Mouse (Mus musculus): ENCODE data around the gene Tmem269.

Gene Tmem269

DNA sequence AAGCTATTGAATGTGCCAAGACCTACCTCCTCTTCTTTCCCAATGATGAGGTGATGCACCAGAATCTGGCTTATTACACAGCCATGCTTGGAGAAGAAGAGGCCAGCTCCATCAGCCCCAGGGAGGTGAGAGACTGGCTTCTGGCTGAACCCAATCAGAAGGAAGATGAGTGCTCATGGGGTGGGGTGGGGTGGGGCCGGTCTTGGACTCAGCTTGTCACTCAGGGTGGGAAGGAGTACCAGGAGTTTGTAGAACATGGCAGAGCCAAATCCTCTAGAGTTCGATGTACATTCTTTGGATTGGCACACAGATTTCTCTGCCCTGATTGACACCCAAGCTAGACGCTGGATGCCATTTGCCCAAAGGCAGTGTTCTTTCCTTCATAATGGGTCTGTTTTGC, 20.6 kb upstream of the Tmem269 start:
- DNase-seq (ENCODE audit: low spot score), result no peak

DNA sequence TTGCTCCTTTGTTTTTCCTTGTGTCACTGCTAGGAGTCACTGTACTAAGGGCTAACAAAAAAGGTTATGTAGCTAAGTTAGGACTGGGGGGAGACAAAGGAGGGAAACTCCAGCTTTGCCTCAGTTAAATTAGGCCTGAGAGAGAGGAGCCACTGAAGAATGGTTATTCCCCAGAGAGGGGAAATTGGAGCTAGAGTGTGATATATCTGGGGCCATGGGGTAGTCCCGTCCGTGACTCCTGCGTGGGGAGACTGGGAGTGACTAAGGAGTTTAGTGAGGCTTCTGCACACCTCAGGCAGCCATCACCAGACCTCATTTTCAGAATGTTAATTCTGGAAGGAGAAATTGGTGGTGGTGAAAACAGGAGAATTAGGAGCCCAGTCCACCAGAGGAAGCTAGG, 16.3 kb upstream of the Tmem269 start:
- no peak for DNase-seq (ENCODE audit: low spot score)

DNA sequence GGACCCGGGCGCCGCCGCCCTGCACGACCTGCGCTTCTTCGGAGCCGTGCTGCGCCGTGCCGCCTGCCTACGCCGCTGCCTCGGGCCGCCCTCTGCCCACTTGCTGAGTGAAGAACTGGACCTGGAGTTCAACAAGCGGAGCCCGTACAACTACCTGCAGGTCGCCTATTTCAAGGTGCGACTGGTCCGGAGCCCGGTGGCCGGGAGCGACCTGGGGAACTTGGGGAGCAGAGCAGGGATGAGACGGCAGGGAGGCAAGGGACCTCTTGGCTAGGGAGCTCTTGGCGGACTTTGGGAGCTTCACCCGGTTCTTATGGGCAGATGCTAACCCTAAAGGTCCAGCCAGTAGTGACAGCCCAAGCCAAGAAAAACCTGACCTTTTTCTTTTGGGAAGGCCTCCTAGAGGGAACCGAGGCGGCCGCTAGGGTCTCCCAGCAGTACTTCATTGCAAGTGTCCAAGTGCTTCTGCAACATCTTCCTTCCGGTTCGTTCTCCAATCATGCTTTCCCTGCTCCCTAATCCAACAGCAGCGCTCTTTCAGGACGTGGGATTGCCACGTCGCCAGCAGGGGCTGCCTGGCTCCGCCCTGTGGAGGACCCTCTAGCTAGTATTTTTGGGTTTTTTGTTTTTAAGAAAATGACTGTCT, 15.4 kb upstream of the Tmem269 start:
- peak; percentile 52 for DNase-seq (ENCODE audit: low spot score)

DNA sequence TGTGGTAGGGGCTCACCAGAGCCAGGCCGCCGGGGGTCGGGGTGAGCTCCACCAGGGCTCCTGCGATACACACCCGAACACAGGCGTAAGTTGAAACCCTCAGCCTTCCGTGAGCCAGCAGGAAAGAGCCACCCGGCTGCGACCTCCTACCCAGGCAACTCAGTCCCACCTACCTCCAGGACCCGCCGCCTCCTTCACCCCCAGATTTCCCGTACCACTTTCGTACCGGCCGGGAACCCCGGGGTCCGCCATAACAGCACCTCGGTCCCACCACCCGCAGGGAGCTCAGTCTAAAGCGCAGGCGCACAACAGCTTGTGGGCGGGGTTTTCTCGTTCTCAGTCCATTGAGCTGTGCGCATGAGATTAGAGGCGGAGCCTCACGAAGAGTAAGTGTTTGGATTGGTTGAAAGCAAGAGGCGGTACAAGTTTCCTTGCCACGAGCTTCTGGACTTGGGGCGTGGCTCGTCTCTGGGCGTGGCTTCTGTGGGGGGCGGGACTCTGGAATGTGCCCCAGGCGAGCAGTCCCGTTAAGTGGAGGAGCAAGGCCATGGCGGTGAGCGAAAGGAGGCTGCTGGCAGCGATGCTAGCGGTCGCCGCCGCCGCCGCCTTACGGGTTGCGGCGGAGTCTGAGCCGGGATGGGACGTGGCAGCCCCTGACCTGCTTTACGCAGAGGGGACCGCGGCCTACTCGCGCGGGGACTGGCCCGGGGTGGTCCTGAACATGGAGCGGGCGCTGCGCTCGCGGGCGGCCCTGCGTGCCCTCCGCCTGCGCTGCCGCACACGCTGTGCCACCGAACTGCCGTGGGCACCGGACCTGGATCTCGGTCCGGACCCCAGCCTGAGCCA, 14.6 kb upstream of the Tmem269 start, which contains the start of the genes AU022252 and P3h1:
Gene AU022252 (minus strand): TSS at position 303 of the 846 bp plus-strand sequence.
Gene P3h1 (plus strand): TSS at position 506 of the 846 bp plus-strand sequence.
- peak; percentile 98 for DNase-seq (ENCODE audit: low spot score)

DNA sequence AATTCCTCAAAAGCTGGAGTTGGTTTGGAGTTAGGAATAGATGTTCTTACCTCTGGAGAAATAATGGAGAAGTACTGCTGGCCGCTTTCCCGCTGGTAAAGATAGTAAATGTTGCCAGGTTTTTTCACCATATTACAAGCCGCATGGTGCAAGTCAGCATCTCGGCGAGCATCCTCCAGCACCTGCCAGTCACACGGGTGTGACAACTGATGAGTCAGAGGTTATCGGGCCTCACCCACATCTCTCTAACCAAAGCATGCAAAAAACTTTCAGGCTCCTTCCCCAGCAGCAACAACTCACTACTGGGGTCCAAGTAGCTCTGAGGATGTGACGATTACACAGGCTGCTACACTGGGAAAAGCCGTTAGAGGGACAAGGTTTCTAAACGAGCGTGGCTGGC, 8.7 kb upstream of the Tmem269 start:
- DNase-seq (ENCODE audit: low spot score), result no peak

DNA sequence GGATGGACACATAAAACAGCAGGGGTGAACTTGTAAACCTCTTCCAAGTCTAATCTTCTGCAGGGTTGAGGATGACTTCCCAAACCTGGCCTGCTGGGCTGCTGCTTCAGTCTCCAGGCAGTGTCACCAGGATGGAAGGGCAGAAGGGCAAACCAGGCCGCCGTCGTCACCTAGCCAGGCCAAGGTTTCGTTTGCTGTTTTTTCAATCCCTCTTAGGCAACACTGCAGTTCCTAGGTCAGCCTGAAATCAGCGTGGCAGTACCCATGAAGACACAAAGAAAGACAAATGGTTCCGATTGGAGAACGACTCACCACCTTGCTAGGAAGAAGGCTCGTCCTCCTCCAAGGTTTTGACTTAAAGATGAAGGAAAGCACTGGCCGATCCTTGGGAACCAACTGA, 7.7 kb upstream of the Tmem269 start:
- no peak for DNase-seq (ENCODE audit: low spot score)

DNA sequence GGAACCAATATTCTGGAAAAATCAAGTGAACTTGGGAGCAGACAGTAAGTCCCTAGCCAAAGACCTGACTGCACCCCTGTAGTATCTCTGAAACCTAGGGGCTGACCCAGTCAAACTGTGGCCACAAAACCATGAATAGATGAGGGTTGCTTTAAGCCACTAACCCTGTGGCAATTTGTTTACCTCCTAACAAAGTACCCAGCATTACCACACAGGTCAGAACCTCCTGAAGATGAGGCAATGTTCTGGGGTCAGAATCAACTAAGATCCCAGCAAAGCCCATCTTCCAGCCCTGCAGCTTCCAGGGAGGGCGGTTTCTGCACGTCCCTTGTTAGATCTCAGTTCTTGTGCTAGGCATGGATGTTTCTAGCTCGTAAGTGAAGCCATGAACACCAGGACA, 6.5 kb upstream of the Tmem269 start:
- DNase-seq (ENCODE audit: low spot score), result no peak

DNA sequence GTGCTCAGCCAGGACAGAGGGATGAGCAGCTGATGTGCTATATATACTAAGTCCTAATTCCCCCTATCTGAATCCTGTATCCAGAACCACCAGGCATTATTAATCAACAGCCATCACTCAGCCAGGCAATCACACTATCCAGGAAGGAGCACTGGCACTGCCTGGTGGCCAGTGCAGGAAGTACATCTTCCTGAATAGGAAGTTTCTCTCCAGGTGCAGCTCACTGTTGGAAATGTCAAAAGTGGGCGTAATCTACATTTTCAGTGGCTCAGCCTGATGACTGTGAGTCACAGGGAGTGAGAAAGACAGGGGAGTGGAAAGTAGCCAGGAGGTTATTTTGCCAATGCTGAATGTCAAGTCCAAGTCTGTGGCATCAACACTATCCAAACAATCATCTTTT, 5.7 kb upstream of the Tmem269 start:
- DNase-seq (ENCODE audit: low spot score), result no peak

DNA sequence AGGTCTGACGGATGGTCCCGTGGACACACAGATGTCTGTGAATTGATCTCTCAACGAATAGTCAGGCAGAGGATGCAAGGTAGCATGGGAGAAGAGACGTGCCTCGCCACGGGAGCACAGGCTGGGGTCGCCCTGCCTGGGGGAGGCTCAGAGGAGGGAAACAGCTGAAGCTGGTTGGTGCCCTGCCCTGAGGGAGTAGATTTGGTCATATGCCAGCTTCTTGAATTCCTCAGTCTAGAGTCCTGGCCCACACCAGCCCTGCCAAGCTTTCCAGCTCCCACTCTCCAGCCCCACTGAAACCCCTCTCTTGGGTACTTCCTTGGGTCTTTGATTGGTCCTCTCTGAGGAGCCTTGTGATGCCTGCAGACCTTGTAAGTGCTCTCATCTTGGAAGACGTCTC, 1.4 kb downstream of the Tmem269 start:
- DNase-seq (ENCODE audit: low spot score), result no peak

DNA sequence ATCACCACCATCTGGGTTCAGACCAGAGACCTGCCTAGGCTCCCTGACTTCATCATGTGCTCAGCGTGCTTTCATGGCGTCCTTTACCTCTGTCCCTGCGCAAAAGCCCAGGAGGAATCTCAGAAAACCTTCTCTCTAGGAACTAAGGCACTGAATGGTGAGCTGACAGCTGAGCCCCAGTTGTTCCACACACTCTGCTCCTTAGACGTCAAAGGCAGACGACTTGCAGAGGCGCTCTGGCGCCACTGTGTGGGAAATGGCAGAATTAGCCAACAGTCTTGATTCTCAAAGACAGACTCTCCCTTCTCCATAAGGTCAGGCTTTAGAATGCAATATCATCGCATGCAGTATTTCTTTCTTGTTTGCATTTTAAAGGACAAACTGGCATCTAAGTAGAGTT, 13.3 kb downstream of the Tmem269 start:
- DNase-seq (ENCODE audit: low spot score), result peak; percentile 52

DNA sequence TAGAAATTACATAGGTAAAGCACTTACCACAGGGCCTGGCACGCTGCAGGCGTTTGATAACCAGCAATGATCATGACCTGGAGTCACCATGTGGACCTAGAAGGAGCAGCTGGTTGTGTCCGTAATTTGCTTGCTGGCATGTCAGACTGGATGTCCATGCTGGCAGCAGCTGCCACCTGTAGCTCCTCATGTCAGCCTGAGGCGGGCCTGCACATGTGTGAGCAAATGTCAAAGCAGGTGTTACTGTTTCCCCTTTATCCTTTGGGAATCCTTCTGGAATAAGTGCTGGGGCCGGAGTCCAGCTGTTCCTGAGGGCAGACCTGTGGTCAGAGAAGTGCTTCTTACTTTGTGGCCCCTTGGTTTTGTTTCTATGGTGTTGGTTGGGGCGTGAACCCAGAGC, 19.9 kb downstream of the Tmem269 start:
- DNase-seq (ENCODE audit: low spot score), result no peak

DNA sequence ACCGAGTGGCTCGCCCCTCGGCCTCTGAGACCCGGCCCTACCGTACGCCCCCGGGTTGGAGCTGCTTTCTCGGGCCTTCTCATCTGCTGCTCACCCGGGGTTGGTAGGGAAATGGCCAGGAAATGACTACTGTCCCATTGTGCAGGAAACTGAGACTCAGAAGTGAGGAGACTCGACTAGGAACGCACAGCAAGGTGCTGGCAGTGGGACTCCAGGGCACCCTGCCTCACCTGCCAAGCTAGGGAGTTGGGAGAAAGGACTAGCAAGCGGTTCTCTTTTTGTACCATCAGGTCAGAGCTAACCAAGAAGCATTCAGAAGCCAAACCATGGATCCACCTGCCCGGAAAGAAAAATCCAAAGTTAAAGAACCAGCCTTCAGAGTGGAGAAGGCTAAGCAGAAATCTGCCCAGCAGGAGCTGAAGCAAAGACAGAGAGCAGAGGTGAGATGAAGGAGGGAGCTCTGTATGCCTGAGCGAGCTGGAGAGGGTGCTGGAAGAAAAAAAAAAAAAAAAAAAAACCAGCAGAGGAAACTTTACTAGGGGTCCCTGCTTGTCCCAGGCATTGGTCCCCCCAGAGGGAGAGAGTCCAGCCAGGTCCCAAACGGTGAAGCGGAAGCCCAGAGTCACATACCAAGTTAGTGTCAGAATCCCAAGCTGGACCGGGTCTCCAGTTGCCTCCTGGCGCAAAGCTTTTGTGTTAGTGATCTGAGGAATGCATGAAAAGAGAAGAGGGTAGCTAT, 22.3 kb downstream of the Tmem269 start:
- no peak for DNase-seq (ENCODE audit: low spot score)

DNA sequence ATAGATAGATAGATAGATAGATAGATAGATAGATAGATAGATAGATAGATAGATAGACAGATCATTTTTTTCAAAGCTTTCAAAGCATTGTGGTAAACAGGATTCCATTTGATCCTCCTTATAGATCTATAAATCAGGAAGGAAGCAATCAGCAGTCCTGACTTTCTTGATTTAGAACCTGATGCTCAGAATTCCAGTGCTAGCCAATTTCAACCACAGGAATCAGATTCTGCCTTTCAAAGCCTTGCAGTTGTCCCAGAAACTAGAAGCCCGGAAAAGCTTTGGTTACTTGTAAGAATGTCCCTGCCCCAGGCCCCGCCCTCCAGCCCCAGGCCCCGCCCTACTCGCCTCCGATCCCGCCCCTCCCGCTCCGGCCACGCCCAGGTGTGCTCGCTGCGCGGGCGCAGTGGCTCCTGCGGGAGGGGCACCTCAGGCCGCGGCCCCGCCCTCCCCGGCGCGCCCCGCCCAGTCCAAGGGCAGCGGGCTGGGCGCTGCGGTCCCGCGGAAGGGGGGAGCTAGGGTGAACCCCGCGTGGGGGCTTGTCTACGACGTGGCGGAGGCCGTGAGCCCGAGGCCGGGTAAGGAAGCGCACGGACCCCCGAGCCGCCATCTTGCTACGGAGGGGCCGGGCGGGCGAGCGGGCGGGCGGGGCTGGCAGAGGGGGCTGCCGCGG, 23.0 kb downstream of the Tmem269 start, which contains the start of gene Svbp:
Gene Svbp (plus strand): TSS at position 398 of the 673 bp plus-strand sequence.
- DNase-seq (ENCODE audit: low spot score), result peak; percentile 90

DNA sequence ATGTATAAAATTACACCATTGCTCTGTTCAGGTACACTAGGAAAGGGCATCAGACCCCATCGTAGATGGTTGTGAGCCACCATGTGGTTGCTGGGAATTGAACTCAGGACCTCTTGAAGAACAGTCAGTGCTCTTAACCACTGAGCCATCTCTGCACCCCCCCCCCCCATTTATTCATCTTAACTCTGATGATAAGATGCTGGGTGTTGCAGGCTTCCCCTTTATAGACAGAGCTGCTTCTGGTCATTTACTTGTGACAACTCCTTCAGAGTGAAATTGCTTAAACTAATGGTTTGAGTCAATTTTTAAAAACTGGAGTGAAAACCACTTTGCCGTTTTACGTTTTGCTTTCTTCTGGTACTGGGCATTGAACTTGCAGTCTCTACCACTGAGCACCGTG, 25.3 kb downstream of the Tmem269 start:
- DNase-seq (ENCODE audit: low spot score), result no peak

DNA sequence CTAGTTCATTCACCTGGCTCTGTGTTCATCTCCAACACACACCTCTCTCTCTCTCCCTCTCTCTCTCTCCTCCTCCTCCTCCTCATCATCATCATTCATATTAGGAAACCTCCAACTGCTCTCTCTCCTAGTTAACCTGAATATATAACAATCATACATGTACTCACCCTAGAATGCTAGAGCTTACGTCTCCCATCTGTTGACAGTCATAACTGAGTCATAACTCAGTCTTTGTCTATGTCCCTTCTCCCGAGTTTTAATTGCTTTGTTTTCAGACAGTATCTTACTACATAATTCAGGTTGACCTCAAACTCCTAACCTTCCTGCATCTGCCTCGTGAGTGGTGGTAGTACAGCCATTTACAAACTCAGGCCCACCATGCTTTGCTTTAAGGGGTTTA, 26.7 kb downstream of the Tmem269 start:
- DNase-seq (ENCODE audit: low spot score), result no peak

DNA sequence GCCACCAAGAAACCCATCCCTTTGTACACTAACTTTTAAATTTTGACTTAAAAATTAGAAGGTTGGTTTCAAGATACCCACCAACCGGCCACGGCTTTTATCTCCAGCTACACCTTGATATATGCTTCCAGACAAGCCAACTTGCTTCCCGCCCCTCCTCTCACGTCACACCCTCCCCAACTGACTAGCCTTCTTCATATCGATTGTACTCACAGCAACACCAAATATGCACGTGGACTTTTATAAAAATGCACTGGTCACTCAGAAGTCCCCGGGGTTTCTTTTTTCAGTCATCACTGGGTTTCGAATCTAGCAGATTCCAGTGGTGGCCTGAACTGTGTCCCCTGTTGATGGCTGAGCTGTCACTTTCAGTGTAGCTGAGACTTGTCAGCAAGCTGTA, 27.4 kb downstream of the Tmem269 start:
- DNase-seq (ENCODE audit: low spot score), result no peak

DNA sequence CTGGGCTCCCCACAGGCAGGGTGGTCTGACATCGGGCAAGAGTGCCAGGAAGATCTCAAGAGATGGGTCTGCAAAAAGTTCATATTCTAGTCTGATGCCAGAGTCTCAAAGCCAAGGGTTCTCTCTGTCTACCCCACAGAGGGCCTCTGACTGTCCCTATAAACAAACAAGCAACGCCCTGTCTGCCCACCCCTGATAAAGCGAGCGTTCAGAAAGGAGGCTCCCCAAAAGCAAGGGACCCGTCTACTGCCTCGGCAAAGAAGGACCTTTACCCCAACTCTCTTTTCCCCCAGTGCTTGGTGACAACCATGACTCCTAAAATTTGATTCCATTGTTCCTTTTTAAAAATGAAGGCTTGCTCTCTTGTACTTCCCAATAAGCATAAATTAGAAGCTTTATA, 28.2 kb downstream of the Tmem269 start, which contains the start of gene Ermap:
Gene Ermap (minus strand): TSS at position 148 of the 400 bp plus-strand sequence.
- no peak for DNase-seq (ENCODE audit: low spot score)

DNA sequence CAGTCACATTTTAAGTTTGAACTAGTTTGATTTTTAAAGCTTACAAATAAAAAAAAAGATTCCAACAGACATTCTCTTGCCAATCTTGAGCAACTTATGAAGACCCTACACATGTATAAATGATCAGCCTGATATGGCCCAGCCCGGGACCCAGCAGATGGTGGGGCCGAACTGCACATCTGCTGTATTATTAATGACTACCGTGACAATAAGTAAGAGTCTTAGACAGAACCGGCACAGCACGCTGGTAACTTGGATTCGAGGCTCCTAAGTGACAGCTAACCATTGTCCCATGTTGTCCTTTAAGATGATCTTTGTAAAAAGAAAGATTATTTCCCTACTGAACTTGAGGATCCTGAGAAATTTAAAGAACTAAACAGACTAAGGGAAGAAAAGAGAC, 28.6 kb downstream of the Tmem269 start:
- no peak for DNase-seq (ENCODE audit: low spot score)

DNA sequence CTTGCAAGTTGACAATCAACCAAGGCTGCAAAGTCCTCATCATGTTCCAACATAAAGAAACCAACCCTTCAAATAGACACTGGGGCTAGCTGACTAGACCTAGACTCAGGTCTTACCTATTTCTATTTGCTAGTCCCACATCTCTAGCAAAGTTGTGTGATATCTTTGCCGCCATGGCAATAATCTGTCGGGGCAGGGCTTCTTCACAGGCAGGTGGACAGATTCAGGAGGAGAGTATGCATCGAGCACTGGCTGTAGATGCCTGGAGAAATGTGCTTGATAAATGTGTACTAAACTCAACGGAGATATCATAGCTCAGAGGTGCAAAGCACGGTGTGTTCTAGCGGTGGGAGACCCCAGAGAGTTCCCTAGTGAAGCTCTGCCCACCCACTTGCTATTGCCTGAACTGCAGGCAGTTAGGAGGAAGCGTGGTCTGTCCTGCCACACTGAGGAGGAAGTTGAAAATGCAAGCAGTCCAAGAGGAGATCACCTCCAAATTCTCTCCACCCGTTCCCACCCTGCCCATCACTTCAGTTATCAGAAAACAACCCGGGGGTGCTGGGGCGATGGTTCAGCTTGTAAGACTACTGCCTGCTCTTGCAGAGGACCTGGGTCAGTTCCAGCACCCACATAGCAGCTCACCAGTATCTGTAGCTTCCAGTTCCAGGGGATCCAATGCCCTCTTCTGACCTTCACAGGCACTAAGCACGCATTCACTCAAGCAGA, 29.8 kb downstream of the Tmem269 start:
- DNase-seq (ENCODE audit: low spot score), result no peak

DNA sequence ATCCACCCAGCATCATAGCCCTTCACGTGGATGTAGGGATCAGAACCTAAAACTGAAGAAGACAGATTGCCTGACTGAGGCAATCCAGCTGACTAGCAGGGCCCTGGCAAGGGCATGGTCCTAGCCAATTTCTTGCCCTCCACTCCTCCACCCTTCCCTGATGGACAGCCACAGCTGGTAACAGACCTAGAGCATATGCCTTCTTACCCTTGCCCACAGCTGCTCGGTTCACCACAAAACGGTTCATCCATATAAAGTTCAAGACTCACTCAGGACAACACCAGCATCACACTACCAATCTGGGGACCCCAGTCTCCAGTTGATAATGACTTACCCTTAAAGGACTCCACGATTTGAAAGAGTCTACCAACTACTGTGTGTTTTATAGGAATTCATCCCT, 32.2 kb downstream of the Tmem269 start:
- no peak for DNase-seq (ENCODE audit: low spot score)

DNA sequence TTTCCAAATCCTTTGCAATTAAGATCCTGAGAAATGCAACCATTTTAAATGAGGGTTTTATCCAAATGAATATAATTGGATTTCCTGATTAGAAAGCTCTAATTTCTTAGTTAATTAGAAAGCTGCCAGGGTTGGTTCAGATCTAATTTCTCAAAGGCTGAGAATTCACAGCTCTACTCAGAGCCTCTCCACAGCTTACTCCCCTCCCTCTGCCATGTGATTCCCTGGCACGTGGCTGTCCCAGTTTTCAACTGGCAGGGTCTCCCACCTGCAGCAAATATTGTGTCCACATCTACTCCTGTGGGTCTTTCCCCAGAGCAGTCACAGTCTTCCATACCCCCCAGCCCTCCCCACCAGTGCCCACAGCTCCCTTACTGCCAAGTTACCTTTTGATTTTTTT, 34.5 kb downstream of the Tmem269 start:
- no peak for DNase-seq (ENCODE audit: low spot score)
